Mouse (Mus musculus): ENCODE measurements at regions not wholly inside any gene's neighbourhood (a gene's known extent, or its start where the extent isn't known, plus 50 kb on each side); places are given as distances from the start of the nearest gene placed in this dataset.

DNA sequence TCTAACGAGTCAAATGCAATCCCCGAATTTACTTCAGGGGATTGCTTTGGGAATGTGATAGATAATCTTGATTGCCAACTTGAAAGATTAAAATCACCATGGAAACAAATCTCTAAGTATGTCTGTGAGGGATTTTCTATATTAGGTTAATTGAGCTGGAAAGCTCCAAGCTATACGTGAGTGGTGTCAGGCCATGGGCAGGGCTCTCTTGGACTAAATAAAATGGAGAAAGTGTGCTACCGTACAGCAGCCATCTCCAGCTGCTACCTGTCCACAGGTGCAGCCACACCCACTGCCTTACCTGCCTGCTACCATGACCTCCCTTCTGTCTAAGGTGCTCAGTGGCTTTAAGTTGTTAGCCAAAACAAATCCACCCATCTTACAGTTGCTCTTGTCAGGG, 345.0 kb upstream of the Sphkap start:
- no peak for TF ChIP-seq CTCF (conservative IDR thresholded peaks at IDR 0.05; ENCODE audit: low read length)
- no peak for TF ChIP-seq NANOG (IDR thresholded peaks at IDR 0.05; ENCODE audit: borderline replicate concordance, low read length)
- no peak for TF ChIP-seq POU5F1 (IDR thresholded peaks at IDR 0.05; ENCODE audit: borderline replicate concordance, low read length)

Data from E14TG2a.4 (cell line).